Mouse (Mus musculus) cerebellum, adult 11 months (tissue): ENCODE measurements at regions not wholly inside any gene's neighbourhood (a gene's known extent, or its start where the extent isn't known, plus 50 kb on each side); places are given as distances from the start of the nearest gene placed in this dataset.

ENCODE experiments used
- DNase-seq: peaks from one replicate; pipeline ENCODE4 v3.0.0; 2022

DNA sequence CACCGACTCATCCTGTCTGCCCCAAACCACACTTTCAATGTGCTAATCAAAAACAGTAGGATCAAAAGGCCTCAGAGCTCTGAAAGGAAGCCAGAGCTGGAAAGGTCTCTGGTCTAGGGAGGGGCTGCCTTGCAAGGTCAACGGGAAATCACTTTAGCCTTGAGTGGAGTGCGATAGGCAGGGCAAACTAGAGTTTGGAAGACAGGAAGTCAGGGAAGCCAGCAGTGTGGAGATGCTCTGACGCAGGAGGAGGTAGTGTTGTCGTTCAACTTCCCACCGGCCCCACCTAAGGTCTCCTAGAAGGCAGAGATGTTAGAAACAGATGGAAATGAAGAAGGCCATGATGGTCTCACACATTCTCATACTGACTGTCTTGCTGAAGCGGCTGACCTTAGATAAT, 52.0 kb upstream of the Trp53i11 start:
- no peak for DNase-seq

GRCm38 (mm10) chr2:93133301-93133971, 53.9 kb upstream of the Trp53i11 start:
- no peak for DNase-seq

DNA sequence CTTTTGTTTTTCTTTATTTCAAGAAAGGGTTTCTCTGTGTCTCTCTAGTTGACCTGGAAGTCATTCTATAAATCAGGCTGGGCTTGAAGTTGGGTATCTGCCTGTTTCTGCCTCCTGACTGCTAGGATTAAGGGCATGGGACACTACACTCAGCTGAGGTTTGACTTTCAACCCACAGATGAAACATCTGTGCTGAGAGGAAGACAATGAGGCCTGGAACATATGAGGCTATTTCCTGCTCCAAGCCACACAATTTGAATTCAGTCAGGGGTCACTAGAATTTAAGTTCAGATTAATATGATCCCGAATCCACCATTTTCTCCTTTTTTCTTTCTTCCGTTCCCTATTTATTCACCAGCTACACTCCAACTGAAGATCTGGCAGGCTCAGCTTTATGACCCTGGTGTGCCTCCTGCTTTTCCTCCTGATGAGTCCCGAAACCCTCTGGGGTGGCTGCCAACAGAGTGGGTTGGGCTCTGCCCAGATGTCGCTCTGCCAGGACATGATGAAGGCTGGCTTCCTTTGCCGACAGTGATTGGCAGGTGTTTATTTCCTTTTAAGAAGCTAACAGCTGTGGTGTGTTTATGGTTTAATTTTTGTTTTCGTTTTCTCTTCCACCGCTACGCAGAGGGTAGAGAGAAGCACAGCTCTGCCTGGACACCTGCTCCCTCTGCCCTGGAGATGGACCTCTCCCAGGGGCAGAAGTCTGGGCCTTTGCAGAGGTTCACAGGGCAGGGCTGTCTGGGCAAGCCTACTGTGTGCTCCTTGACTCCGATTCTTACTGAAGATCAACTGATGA, 55.3 kb upstream of the Trp53i11 start:
- DNase-seq: no peak

- DNase-seq: no peak
Measured at GRCm38 (mm10) chr2:93131236-93131635, 56.1 kb upstream of the Trp53i11 start.

DNA sequence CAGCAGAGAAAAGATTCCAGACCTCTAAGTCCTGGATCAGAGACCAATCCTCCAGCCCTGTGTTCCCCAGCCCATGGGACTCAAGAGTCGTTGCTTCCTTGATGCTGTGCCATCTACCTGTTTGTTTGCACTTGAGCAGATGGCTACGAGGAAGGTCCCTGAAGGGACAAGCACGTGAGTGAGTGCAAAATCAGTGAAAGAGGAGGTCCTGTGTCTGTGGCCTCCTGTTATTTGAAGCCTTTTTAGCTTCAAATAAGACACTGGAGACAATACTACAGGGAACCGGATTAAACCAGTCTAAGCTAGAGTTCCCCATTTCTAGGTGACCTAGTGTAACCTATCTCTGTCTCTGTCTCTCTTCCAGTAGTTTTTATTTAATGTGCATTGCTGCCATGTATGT, 58.2 kb upstream of the Trp53i11 start:
- DNase-seq: no peak

DNA sequence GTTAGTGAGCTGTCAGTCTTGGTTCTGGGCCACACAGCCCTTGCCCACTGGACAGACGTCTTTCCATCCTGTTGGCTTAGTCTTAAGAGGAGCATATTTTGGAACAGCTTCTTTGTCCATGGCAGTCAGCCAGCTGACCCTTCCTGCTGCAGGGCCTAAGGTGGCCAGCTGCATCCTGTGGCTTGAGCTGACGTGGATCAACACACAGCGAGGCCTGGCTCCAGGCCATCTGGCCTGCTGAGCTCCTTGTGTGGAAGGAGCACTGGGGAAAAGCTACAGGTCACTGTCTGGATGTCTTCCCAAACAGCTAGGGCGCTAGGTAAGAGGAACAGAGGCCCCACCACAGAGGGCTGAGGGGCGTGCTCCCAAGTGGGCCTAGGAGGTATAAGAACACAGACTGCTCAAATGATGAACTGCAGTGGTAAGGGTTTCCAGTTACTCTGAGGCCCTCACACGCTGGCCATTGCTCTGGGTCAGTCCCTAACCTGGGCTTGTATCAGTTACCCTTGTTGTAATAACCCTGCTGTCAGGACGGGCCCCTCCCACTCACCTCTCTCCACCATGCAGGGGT, 60.7 kb upstream of the Trp53i11 start:
- peak; percentile 35 for DNase-seq

- DNase-seq: no peak
Measured at GRCm38 (mm10) chr2:93126112-93126511, 61.2 kb upstream of the Trp53i11 start.

- DNase-seq: no peak
Measured at GRCm38 (mm10) chr2:93124866-93125467, 62.4 kb upstream of the Trp53i11 start.

GRCm38 (mm10) chr2:93123829-93124228, 63.5 kb upstream of the Trp53i11 start:
- DNase-seq: no peak

DNA sequence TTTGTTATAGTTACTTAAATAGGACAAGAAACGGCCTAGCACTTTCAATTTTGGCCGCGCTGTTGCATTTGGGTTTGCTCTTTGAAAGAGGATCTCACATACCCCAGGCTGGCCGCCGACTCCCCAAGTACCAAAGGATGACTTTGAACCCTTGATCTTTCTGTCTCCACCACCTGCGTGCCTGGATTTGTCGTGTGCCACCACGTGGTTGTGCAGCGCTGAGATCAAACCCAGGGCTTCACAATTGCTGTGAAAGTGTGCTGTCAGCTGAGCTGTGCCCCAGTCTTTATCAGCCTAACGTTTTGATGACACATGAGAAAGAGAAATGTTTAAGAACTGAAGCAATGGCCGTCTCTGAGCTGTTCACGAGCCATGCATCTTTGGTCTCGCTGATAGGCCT, 67.0 kb upstream of the Trp53i11 start:
- DNase-seq: no peak

GRCm38 (mm10) chr2:93119001-93119400, 68.3 kb upstream of the Trp53i11 start:
- peak; percentile 34 for DNase-seq

GRCm38 (mm10) chr2:93115303-93115702, 69.3 kb upstream of the Prdm11 start:
- no peak for DNase-seq

GRCm38 (mm10) chr2:93113929-93114328, 68.0 kb upstream of the Prdm11 start:
- DNase-seq: no peak

DNA sequence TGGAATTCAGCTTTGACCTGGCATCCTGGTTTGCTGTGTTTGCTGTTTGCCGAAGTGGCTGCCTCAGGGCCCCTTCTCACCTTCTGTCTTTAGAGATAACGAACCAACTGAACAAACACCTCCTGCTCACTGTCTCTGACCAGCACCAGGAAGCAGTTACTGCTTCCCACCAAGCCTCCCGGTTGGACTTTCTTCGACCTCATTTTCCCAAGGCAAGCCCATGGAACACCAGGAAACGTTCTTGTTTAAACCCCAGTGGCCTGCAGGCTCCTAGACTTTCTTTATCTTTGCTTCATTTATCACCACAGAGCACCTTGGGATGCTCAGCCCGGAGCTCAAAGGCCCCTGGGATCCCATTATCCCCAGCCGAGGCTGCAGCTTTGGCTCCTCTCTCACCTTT, 66.4 kb upstream of the Prdm11 start:
- no peak for DNase-seq

- no peak for DNase-seq
Measured at GRCm38 (mm10) chr2:93110898-93111297, 64.9 kb upstream of the Prdm11 start.

DNA sequence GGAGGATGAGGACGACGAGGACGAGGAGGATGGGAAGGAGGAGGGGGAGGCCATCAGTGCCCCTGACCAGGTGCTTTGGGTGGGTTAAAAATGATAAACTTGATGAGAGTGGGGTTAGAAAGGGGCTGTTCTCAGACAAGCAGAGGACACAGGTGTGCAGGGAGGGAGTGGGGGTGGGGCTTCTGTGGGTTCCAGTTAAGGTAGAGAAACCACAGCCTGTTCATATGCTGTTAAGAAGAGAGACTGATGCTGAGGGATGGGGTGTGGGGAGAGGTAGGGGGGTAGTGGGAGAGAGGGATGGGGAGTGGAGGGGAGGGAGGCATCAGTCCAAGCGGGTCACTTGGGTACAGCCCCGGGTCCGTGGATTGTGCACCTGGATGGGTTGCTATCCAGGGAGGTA, 60.6 kb upstream of the Prdm11 start:
- no peak for DNase-seq

DNA sequence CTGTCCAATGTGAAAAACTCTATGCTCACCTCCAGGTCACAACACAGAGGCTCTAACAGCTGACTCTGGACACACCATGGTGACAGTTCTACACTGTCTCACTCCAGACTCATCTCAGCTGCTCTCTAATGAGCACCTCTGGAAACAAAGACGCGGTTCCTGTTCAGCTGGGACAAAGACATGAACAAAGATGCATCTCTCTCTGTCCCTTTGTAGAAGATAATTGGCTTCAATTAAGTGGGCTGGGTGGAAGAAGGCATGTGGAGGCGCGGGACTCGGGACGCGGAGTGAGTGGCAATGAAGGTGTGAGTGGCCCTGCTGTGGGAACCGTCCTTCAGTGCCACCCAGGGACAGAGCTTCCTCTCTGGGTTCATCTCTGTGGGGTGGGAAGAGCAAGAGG, 56.0 kb upstream of the Prdm11 start:
- no peak for DNase-seq

- no peak for DNase-seq
Measured at GRCm38 (mm10) chr2:93099780-93100179, 53.8 kb upstream of the Prdm11 start.

DNA sequence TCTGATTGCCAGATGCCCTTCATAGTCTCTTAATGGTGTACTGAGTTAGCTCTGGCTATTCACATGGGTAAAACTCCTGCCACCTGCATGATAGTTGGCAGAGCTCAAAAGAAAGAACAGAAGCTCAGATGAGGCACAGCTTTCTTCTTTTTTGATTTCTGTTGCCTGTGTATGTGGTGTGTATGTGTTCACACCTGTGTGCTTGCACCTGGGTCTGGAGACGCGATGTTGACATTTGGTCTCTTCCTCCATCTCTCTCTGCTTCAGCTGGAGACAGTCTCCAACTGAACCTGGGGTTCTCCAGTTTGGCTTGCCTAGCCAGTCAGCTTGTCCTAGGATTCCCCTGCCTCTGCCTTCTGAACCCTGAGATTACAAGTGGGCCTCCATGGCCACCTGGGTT, 51.0 kb upstream of the Prdm11 start:
- DNase-seq: no peak

GRCm38 (mm10) chr2:93096078-93096729, 50.2 kb upstream of the Prdm11 start:
- DNase-seq: no peak
